Mouse (Mus musculus) thymus, adult 2 months (tissue): ENCODE measurements around the gene Fkbp9. TPM values are rescaled to one million over a fixed set of nuclear protein-coding genes. Genes with fewer than 3 reads are reported as not detected.

ENCODE experiments used
- DNase-seq: peaks from one replicate; pipeline ENCODE4 v3.0.0; 2021
- H3K27ac ChIP-seq: fragments of 200-500 bp; 2 replicates; pipeline ENCODE4 v1.5.1; 2012; ENCODE audit warnings: low read length, control low read depth; ENCODE audit not compliant: control insufficient read depth, insufficient read depth
- H3K27me3 ChIP-seq: fragments of 200-500 bp; 2 replicates; pipeline ENCODE4 v1.6.1; 2012; ENCODE audit warnings: mild to moderate bottlenecking, low read length, moderate library complexity, mixed read lengths; ENCODE audit not compliant: control insufficient read depth, insufficient read depth
- H3K36me3 ChIP-seq: fragments of 200-500 bp; 2 replicates; pipeline ENCODE4 v1.6.1; 2012; ENCODE audit warnings: mild to moderate bottlenecking, low read length, moderate library complexity; ENCODE audit not compliant: control insufficient read depth, insufficient read depth
- H3K4me1 ChIP-seq: fragments of 200-500 bp; replicated peaks from 2 replicates; pipeline ENCODE4 v1.6.1; 2012; ENCODE audit warnings: low read length; ENCODE audit not compliant: control insufficient read depth, insufficient read depth
- H3K4me3 ChIP-seq: fragments of 200-500 bp; 2 replicates; pipeline ENCODE4 v1.5.1; 2012; ENCODE audit warnings: mild to moderate bottlenecking, low read length, control low read depth, moderate library complexity; ENCODE audit not compliant: control insufficient read depth, insufficient read depth
- CTCF ChIP-seq: fragments of 200-500 bp; IDR thresholded peaks from 2 replicates; pipeline ENCODE4 v1.5.1; 2012; ENCODE audit warnings: mild to moderate bottlenecking, control low read depth, low read length, moderate library complexity, borderline replicate concordance; ENCODE audit not compliant: control insufficient read depth, poor library complexity, insufficient read depth; ENCODE audit errors: extremely low read depth
- POLR2A ChIP-seq: fragments of 200-500 bp; IDR thresholded peaks from 2 replicates; pipeline ENCODE4 v1.6.1; 2012; ENCODE audit warnings: mild to moderate bottlenecking, low read length, control low read depth, moderate library complexity; ENCODE audit not compliant: control insufficient read depth, poor library complexity, insufficient read depth; ENCODE audit errors: extremely low read depth
- WGBS: fragments of 180-500 bp; shearing (Covaris S2); methylation state at CpG from one replicate; pipeline ENCODE4 v1.1.7; 2018; 5-methylcytosine and 5-hydroxymethylcytosine counted together
- polyA plus RNA-seq: library from polyadenylated mRNA; depleted of rRNA; stranded (reverse); fragments of >200 nt; gene quantifications from 2 replicates; pipeline ENCODE4 v1.2.3, GENCODE M21; 2012

Fkbp9 gene
- polyA plus RNA-seq, 1 experiment = 11.1 TPM

- Histone ChIP-seq H3K4me3 (no peak overlapping the region), H3K27ac (no peak overlapping the region), H3K36me3 (no peaks in the 10 kb centered on the region), H3K27me3 (no peaks in the 10 kb centered on the region), H3K4me1 (peaks cover 4% of the 10 kb centered on the region; the same call in 1 of the 2 replicates)
- TF ChIP-seq POLR2A (no peak), CTCF (no peak)
- no peak for DNase-seq
- 97% methylated on average over 5 of the region's 5 CpGs for WGBS
Observed at GRCm38 (mm10) chr6:56905486-56905885, 73.6 kb downstream of the Fkbp9 start.

- H3K4me3 ChIP-seq = no peak overlapping the region
- H3K27ac ChIP-seq = no peak overlapping the region
- TF ChIP-seq CTCF (no peak), POLR2A (no peak)
- H3K4me1 ChIP-seq = peaks cover 4% of the 10 kb centered on the region; the same call in 1 of the 2 replicates
- no peaks in the 10 kb centered on the region for H3K36me3 ChIP-seq
- 94% methylated on average over 8 of the region's 8 CpGs for WGBS
- H3K27me3 ChIP-seq = no peaks in the 10 kb centered on the region
- no peak for DNase-seq
Observed at GRCm38 (mm10) chr6:56906121-56906846, 74.4 kb downstream of the Fkbp9 start.

GRCm38 (mm10) chr6:56907973-56908372, 76.1 kb downstream of the Fkbp9 start:
- WGBS = 96% methylated on average over 3 of the region's 3 CpGs

GRCm38 (mm10) chr6:56908397-56908796, 76.5 kb downstream of the Fkbp9 start:
- no peak for DNase-seq
- Histone ChIP-seq H3K27me3 (no peaks in the 10 kb centered on the region), H3K4me3 (no peak overlapping the region), H3K27ac (no peak overlapping the region), H3K4me1 (no peaks in the 10 kb centered on the region), H3K36me3 (no peaks in the 10 kb centered on the region)
- TF ChIP-seq POLR2A (no peak), CTCF (no peak)
- WGBS = 96% methylated on average over 2 of the region's 2 CpGs

More at GRCm38 (mm10) chr6:56907973-56908372, 76.1 kb downstream of the Fkbp9 start:
- DNase-seq = no peak
- Histone ChIP-seq H3K27ac (no peak overlapping the region), H3K36me3 (no peaks in the 10 kb centered on the region), H3K27me3 (no peaks in the 10 kb centered on the region), H3K4me3 (no peak overlapping the region), H3K4me1 (no peaks in the 10 kb centered on the region; the same call in 1 of the 2 replicates)
- TF ChIP-seq POLR2A = no peak

- DNase-seq = peak; percentile 70
- Histone ChIP-seq H3K4me1 (no peaks in the 10 kb centered on the region), H3K27ac (no peak overlapping the region), H3K4me3 (no peak overlapping the region), H3K36me3 (no peaks in the 10 kb centered on the region), H3K27me3 (no peaks in the 10 kb centered on the region)
- 22% methylated on average over 4 of the region's 4 CpGs for WGBS
- TF ChIP-seq POLR2A = no peak
- peak; percentile 53; the same call in 1 of the 2 replicates for TF ChIP-seq CTCF
Observed at GRCm38 (mm10) chr6:56908912-56909311, 77.1 kb downstream of the Fkbp9 start.

GRCm38 (mm10) chr6:56910910-56911309, 79.1 kb downstream of the Fkbp9 start:
- Histone ChIP-seq H3K4me1 (0 out of 2 replicates have a peak, but pooled peaks cover 1% of the 10 kb centered on the region), H3K27me3 (no peaks in the 10 kb centered on the region), H3K27ac (no peak overlapping the region), H3K4me3 (no peak overlapping the region), H3K36me3 (no peaks in the 10 kb centered on the region)
- no peak for TF ChIP-seq CTCF
- no peak for TF ChIP-seq POLR2A
- WGBS = 89% methylated on average over 2 of the region's 2 CpGs
- no peak for DNase-seq
